Mouse (Mus musculus): Measurements from ENCODE around the gene Zcchc24.
"Not testable (repeated sequence)": the region's sequence is repeated elsewhere in the genome, so short reads cannot be mapped to it uniquely, and the experiment has no call there.

The Zcchc24 gene

GRCm38 (mm10) chr14:25768915-25769625 lies at the start of gene Zcchc24:
Gene Zcchc24 (minus strand): TSS chr14:25769039.
- DNase-seq, result peak; percentile 90

- DNase-seq, result peak; percentile 45
Measured at GRCm38 (mm10) chr14:25816416-25816815, 47.6 kb upstream of the Zcchc24 start.

GRCm38 (mm10) chr14:25814140-25814539 lies 45.3 kb upstream of the Zcchc24 start:
- no peak for DNase-seq

- not testable (repeated sequence) for DNase-seq
Measured at GRCm38 (mm10) chr14:25811026-25811425, 42.2 kb upstream of the Zcchc24 start.

- no peak for DNase-seq
Measured at GRCm38 (mm10) chr14:25806561-25806960, 37.7 kb upstream of the Zcchc24 start.

- DNase-seq, result peak; percentile 40
Measured at GRCm38 (mm10) chr14:25805871-25806270, 37.0 kb upstream of the Zcchc24 start.

GRCm38 (mm10) chr14:25803246-25803809 lies 34.5 kb upstream of the Zcchc24 start:
- DNase-seq, result no peak

- no peak for DNase-seq
Measured at GRCm38 (mm10) chr14:25802511-25802910, 33.7 kb upstream of the Zcchc24 start.

- peak; percentile 70 for DNase-seq
Measured at GRCm38 (mm10) chr14:25800166-25800960, 31.5 kb upstream of the Zcchc24 start.

- no peak for DNase-seq
Measured at GRCm38 (mm10) chr14:25796619-25797018, 27.8 kb upstream of the Zcchc24 start.

GRCm38 (mm10) chr14:25795561-25796174 lies 26.8 kb upstream of the Zcchc24 start:
- DNase-seq, result peak; percentile 81

GRCm38 (mm10) chr14:25795067-25795466 lies 26.2 kb upstream of the Zcchc24 start:
- DNase-seq, result peak; percentile 23

GRCm38 (mm10) chr14:25794331-25794730 lies 25.5 kb upstream of the Zcchc24 start:
- DNase-seq, result no peak

GRCm38 (mm10) chr14:25790768-25791302 lies 22.0 kb upstream of the Zcchc24 start:
- no peak for DNase-seq

GRCm38 (mm10) chr14:25789946-25790345 lies 21.1 kb upstream of the Zcchc24 start:
- DNase-seq, result no peak

- DNase-seq, result no peak
Measured at GRCm38 (mm10) chr14:25789207-25789606, 20.4 kb upstream of the Zcchc24 start.

GRCm38 (mm10) chr14:25788201-25788600 lies 19.4 kb upstream of the Zcchc24 start:
- no peak for DNase-seq

- no peak for DNase-seq
Measured at GRCm38 (mm10) chr14:25787387-25787910, 18.6 kb upstream of the Zcchc24 start.

- no peak for DNase-seq
Measured at GRCm38 (mm10) chr14:25786959-25787358, 18.1 kb upstream of the Zcchc24 start.

- no peak for DNase-seq
Measured at GRCm38 (mm10) chr14:25785210-25785609, 16.4 kb upstream of the Zcchc24 start.

- DNase-seq, result no peak
Measured at GRCm38 (mm10) chr14:25783220-25783619, 14.4 kb upstream of the Zcchc24 start.

GRCm38 (mm10) chr14:25780601-25781000 lies 11.8 kb upstream of the Zcchc24 start:
- no peak for DNase-seq

GRCm38 (mm10) chr14:25776294-25776693 lies 7.5 kb upstream of the Zcchc24 start:
- DNase-seq, result no peak
